Mouse (Mus musculus) frontal cortex, postnatal 10 days (tissue): ENCODE measurements around the gene Gm11559.
"Not testable (repeated sequence)": the region's sequence is repeated elsewhere in the genome, so short reads cannot be mapped to it uniquely, and the experiment has no call there.

Source experiments
- DNase-seq, 2 experiments: peaks; one replicate each; pipeline ENCODE4 v3.0.0; 2022; ENCODE audit warnings: low spot score in 2 of 2, mixed read lengths in 1 of 2

Gm11559 gene

GRCm38 (mm10) chr11:99864176-99864575 lies at the start of gene Gm11559:
Gene Gm11559 (plus strand): TSS chr11:99864476.
- DNase-seq = not testable (repeated sequence)

GRCm38 (mm10) chr11:99815566-99815965 lies 48.7 kb upstream of the Gm11559 start, which contains the start of gene Gm11564:
Gene Gm11564 (minus strand): TSS chr11:99815666.
- not testable (repeated sequence) for DNase-seq

GRCm38 (mm10) chr11:99837966-99838365 lies 26.3 kb upstream of the Gm11559 start, which contains the start of gene 2300003K06Rik:
Gene 2300003K06Rik (minus strand): TSS chr11:99838066.
- no peak for DNase-seq

- DNase-seq = no peak
Observed at GRCm38 (mm10) chr11:99842185-99842584, 22.1 kb upstream of the Gm11559 start.

GRCm38 (mm10) chr11:99846746-99847145 lies 17.5 kb upstream of the Gm11559 start:
- no peak for DNase-seq

GRCm38 (mm10) chr11:99851508-99851907 lies 12.8 kb upstream of the Gm11559 start, which contains the start of gene Krtap4-16:
Gene Krtap4-16 (minus strand): TSS chr11:99851608.
- DNase-seq = no peak

- no peak for DNase-seq
Observed at GRCm38 (mm10) chr11:99854121-99854520, 10.2 kb upstream of the Gm11559 start.

GRCm38 (mm10) chr11:99857617-99858016 lies 6.7 kb upstream of the Gm11559 start, which contains the start of gene Gm11568:
Gene Gm11568 (plus strand): TSS chr11:99857917.
- DNase-seq = no peak

- no peak for DNase-seq
Observed at GRCm38 (mm10) chr11:99858761-99859160, 5.5 kb upstream of the Gm11559 start.

- DNase-seq = not testable (repeated sequence)
Observed at GRCm38 (mm10) chr11:99873089-99873488, 8.8 kb downstream of the Gm11559 start, which contains the start of gene Krtap9-1. Gene Krtap9-1 (plus strand): TSS chr11:99873389.

- DNase-seq = not testable (repeated sequence)
Observed at GRCm38 (mm10) chr11:99878887-99879286, 14.6 kb downstream of the Gm11559 start, which contains the start of gene Gm11567. Gene Gm11567 (plus strand): TSS chr11:99879187.

- no peak for DNase-seq
Observed at GRCm38 (mm10) chr11:99907620-99908019, 43.3 kb downstream of the Gm11559 start, which contains the start of gene Krtap31-1. Gene Krtap31-1 (plus strand): TSS chr11:99907920.

- no peak for DNase-seq
Observed at GRCm38 (mm10) chr11:99914451-99914850, 50.2 kb downstream of the Gm11559 start, which contains the start of gene Gm11565. Gene Gm11565 (plus strand): TSS chr11:99914751.
